Mouse (Mus musculus) lung, adult 18-20 months (tissue): ENCODE data around the gene Bhlha15.

ENCODE experiments used
- DNase-seq, 2 experiments: peaks; one replicate each; pipeline ENCODE4 v3.0.0; 2022; ENCODE audit warnings: mixed read lengths in 2 of 2

The Bhlha15 gene

DNA sequence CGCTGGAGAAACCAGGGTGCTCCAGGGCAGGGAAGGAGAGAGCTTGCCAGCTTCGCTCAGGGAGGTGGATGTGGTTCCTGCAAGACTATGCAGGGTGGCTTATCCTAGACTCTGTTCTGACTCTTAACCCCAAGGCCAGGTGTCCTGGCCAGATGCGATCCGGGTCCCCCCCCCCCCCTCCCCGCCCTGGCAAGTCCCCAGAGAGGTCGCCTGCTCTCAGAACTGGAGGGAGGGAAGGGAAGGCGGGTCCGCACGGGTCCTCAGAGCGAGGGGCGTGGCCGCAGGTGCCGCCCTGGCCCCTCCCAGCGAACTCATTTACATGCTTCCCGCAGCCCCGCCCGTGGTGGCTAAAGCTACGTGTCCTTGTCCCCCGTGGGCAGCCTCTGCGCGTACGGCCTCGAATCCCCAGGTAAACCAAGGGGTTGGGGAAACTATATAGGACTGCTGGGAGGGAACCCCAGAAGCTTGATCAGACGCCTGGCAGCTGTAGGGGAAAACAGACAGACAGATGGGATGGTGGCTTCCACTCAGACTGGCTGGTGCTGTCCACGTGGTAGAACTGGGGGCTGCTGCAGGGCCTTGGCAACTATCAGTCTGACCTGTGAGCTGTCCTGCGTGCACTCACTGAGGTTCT, at the start of gene Bhlha15:
Gene Bhlha15 (plus strand): TSS at position 337 of the 634 bp plus-strand sequence.
- DNase-seq, result peak; percentile 79 to 84

DNA sequence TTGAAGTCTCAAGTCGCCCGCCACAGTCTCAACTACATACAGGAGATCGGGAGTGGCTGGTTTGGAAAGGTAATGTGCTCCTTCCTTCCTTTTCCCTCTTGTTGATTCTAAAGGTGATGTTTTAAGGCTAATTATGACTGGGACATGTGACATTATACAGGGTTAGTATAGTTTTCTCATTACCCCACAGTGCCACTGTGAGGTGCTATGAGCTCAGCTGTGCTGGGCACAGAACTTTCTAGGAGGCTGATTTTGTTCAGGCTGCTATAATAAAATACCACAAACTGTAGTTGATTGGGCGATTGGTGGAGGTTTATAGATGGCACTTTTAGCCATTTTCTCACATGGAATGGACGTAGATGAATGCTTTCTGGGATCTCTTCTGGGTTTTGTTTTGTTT, 46.6 kb upstream of the Bhlha15 start:
- DNase-seq, result no peak

DNA sequence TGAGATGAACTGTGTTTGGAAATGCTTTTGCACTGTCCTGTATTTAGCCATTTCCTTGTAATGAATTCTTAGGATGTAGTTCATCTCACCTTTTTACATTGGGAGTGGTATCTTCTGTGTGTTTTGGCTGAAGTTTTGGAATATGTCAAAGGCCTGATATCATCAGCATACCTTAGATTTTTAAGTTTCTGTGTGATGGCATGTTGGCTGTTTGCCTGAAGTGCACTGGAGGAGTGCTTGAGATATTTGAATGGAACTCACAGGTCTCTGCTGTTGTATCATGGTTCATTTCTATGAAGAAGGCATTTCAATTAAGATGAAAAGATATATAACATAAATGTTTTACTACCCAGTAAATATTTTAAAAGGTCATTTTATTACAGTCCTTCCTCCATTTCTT, 43.2 kb upstream of the Bhlha15 start:
- peak; percentile 61 to 65 for DNase-seq

DNA sequence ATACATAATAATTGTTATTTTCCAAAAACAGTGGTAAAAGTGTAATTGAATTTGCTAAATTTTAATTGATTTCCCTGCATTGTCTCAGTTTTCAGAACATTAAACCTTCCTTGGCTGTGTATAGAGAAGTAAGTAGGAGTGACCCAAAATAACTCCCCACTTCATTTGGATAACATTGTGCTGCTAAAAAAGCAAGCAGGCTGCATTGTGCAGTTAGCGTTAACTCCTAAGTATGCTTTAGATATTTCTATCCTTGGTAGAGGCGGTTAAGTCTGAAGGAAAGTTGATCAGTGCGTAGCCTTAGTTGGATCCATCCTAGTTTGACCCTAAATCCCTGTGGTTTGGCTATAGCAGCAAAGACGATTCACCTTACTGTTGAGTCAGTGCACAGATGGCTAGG, 40.6 kb upstream of the Bhlha15 start:
- no peak for DNase-seq

DNA sequence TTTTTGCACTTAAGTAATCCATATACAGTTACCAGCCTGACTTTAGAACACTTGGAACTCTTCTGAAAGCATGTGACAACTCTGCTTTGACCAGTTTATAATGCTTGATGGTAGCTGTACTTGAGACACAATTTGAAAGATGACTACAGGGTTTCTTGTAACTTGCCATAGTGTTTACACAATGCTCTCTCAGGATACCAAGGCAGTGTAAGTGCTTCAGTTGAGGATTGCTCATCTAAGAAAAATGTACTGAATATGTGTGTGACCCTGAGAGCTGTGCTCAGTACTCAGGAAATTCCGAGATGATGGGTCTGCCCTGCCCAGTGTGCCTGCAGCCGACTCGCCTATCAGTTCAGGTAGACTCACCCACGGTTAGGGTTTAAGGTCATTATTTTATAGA, 38.8 kb upstream of the Bhlha15 start:
- peak in 1 of 2 experiments; percentile 39 for DNase-seq

DNA sequence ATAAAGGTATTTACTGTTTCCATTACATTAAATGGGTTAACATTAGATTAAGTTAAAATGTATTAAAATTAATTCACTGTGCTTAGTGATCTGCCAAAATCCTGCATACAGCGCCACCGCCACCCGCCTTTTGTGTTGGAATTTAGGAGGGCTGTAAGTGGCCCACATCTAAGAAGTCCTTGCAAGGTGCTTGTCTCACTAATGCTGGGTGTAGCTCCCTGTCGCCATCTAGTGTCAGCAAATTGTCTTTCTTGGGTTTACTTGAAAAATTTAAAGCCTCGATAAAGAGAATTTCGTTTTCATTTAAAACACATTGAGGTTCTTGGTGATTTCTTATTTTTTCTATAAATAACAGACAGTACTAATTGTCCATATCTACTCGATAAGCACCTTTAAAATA, 35.6 kb upstream of the Bhlha15 start:
- DNase-seq, result peak; percentile 63 to 77

DNA sequence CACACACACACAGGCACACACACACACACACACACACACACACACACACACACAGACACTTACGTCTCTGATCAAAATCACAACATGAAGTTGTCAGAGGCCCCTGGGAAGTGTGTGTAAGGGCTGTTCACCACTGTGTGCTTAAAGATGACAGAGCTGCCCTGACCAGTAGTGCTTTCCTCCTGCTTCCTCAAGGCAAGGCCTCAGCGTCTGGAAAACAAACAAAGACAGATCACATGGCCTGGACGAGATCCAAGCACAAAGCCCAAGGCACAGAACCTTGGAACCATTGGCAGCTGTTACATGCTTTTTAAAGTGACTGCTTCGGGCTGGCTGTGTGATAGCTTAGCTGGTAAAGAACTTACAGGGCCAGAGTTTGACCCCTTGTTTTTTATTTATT, 31.5 kb upstream of the Bhlha15 start:
- peak; percentile 87 to 91 for DNase-seq

DNA sequence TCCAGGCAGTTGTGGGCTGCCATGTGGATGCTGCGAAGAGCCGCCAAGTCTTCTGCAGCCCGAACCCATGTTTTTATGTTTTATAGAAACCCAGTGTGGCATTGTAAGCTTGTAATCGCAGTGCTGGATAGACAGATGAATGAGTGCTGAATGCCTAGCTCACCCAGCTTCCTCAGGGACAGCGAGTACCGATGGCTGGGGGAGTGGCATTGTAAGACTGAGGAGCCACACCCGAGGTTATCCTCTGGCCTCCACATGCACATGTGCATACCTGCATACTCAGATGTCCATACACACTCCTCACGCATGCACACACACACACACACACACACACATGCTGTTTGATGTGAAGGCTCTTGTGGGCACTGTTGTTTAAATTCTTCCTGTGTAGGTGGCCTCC, 30.9 kb upstream of the Bhlha15 start:
- DNase-seq, result no peak

DNA sequence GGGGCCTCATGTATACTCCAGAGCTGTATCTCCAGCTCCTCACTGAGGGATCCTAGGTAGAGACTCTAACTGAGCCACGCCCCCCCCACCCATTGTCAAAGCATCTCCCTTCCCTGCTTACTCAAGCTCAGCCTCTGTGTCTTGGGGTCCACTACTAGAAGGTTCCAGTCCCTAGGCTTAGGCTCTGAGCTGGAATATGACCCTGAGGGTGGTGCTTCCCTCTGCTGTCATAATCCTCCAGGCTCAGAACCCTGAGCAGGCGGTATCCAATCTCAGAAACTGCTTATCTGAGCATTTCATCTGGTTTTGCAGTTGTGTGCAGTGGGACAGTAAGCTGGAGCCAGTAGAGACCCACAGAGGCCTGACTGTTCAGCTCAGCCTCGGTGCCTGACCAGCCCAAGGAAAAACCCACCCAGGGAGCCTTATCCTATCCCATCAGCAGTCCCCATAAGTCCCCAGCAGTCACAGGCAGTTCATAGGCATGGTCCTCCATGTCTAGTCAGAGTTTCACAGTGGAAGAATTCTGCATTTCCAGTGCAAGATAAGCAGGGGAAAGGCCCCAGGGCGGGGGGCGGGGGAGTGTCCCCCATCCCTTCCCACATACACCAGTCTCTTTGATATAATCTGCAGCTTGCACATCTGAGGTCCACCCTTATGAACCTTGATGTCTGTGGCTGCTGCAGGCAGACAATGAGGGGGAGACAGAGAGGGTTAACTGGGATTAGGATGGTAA, 27.8 kb upstream of the Bhlha15 start:
- no peak for DNase-seq

DNA sequence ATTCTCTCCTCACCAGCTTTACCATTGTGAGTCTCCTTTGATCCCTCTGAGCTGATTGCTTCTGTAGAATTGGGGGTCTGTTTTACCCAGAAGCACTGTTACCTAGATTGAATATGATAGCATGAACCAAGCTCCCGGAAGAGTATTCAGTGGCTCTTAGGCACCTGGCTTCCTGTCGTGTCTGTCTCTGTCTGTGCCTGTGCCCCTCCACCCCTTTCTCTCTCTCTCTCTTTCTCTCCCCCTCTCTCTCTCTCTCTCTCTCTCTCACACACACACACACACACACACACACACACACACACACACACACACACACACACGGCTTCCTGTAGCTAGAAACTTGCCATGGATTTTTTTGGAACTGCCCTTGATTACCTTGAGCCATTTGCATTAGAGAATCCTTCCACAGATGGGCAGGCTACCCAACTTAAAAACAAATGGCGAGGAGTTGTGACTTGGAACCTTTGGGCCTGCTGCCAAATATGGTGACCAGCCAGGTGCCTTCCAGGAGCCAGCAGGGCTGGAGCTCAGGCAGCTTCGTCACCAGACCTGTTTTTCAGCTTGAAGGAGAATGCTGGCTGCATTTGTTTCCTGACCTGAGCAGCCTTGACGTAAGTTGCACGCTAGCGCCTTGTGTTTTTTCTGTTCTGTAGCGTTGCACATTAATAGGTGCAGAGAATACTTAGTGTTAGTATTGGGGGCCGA, 27.1 kb upstream of the Bhlha15 start:
- peak; percentile 80 to 90 for DNase-seq

DNA sequence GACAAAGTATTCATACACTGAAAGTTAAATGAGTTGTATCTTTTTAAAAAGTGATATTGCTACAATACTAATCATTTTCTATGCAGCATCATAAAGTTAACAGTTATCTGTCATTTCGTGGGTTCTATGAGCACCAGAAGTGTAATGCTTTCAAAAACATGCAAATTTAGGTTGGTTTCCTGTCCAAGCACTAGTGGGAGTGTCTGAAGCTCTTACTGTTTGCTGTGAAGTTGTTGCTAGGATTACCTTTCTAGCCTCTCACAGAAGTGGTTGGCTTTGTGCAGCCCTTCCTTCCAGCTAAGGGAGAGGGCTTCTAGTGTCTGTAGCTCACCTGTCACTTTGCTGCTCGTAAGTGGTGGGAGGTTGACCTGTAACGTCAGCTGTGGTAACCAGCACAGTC, 24.3 kb upstream of the Bhlha15 start:
- DNase-seq, result no peak

DNA sequence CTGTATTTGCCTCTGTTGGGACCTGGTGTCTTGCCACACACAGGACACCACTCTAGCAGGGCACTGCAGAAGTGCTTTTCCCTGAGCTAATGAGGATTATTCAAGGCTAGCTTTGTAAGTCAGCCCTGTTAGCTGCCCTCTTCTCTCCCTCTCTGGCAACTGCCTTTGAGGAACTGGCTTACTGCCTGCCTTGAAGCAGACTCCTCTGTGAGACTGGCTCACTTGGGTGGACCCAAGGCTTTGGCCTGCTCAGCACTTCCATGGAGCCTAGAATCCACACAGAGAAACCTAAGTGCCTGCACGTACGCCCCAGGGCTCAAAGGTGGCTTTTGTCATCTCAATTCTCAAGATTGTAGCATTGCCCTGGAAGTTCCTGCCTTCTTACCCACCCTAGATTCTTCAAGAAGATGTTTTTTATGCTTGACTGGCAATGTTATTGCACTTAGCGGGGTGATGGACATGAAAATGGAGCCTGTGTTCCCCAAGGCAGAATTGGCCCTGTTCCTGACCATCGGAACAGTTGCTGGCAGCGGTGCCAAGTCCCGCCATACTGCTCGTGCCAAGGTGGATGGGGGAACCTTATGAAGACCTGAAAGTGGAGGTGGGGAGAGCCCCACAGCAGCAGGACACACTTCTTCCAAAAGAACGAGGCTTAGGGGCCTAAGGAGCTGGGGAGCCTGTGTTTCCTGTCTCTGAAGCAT, 20.7 kb upstream of the Bhlha15 start:
- DNase-seq, result no peak

DNA sequence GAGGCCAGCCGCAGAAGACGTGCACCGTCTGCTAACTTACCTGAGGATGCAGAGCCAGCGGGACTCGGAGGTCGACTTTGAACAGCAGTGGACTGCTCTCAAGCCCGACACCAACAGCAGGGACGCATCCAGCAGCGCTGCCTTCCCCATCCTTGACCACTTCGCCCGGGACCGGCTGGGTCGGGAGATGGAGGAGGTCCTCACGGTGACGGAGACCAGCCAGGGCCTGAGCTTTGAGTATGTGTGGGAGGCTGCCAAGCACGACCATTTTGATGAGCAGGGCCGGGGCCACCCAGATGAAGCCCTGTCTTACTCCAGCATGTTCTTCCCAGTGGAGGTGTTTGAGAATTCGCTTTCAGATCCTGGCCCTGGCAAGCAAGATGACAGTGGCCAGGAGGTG, 16.4 kb upstream of the Bhlha15 start:
- no peak for DNase-seq

DNA sequence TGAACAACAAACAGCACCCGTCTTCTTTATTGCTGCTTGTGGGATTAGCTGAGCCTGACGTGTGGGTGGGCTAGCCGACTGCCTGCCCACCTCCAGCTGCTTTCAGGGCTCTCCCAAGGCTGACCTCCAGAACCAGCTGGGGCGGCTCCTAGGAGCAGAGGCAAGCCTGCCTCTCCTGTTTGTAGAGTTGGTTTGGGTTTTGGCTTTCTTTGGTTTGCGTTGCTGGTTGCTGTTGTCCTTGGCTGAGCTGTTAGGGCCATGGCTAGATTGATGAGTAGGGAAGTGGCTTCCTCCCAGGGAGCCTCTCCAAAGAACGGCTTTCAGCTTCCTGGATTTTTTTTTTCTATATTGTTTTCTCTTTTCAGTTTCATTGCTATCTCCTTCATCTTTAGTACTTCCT, 11.9 kb upstream of the Bhlha15 start:
- no peak for DNase-seq

DNA sequence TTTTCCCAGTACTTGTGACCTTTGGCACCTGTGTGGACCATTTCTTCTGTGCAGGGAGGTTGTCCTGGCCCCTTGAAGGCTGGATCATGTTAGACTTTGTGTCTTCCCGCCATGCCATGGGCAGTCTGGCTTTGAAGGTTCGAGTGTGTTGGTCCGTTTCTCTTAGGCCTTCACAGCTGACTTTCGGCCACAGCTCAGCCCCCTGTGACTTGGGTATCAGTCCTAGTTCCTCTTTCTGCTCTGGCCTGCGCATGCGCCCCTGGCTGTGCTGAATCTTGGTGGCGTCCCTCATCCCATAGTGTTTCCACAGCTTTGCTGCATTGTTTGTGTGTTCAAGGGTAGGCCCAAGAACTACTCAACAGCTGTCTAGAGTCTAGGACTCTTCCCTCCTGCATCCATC, 8.8 kb upstream of the Bhlha15 start:
- DNase-seq, result peak in 1 of 2 experiments; percentile 48

DNA sequence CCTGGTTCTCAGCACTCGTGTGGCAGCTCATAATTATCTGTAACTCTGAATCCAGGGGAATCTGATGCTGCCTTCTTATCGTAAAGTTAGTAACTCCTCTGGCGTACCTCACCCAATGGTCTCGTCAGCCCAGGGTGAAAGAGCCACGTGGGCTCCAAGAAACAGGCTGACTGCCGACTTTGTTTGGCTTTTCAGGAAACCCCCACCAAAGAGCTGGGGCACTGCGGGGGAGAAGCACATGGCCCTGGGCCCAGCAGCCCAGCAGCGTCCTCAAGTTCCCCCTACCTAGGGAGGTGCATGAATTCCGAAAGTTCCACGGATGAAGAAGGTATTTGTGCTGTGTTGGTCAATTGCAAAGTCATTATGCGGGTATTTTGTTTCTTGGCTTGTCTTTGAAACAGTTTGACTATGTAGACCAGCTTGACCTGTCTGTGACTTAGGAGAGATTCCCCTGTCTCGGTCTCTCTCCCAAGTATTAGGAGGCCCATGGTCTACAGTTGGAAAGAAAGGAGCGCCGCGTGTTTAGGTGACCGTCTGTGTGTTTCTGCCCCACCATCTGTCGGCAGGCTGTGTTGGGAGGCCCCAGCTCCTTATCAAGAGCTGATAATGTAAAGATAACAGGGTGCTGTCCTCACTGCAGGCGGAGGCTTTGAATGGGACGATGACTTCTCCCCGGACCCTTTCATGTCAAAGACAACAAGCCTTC, 7.4 kb upstream of the Bhlha15 start:
- no peak for DNase-seq

DNA sequence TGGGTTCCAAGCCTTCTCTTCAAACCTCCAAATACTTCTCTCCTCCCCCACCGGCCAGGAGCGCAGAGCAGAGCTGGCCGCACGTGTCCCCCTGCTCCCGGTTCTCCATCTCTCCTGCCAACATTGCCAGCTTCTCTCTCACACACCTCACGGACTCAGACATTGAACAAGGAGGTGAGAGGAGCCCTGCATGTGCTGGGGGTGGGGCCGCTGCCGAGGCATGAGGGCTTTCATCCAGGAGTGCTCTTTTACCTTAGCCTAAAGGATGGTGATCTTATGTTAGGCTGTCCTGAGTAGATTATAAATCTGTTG, 6.9 kb upstream of the Bhlha15 start:
- DNase-seq, result no peak

DNA sequence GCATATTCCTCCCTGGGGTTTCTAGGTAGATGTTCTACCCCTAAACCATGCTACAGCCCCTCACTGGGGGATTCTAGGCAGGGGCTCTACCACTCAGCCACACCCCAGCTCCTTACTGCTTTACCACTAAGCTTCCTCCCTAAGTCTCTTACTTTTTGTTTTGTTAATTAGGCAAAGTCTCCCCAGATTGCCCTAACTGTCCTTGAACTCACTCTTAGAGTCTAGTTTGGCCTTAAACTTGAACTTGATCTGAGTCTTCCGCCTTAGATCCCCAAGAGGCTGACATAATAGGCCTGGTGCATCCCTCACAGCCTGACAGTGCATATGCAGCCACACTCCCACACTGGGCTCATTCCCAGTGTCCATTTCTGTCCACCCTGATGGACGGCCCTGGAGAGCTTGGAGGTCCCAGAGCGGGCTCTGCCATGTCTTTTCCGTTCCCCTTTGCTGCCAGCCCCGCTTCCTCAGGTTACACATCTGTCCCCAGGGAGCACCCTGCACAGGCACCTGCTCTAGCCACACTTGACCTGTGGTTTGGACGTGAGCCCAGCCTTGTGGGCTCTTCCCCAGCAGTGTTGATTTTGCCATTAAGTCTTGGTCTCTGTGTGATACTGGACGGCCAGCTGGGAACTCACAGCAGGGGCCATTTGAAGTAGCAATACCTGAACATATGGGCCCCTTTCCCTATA, 6.3 kb upstream of the Bhlha15 start:
- DNase-seq, result peak; percentile 87 to 89

DNA sequence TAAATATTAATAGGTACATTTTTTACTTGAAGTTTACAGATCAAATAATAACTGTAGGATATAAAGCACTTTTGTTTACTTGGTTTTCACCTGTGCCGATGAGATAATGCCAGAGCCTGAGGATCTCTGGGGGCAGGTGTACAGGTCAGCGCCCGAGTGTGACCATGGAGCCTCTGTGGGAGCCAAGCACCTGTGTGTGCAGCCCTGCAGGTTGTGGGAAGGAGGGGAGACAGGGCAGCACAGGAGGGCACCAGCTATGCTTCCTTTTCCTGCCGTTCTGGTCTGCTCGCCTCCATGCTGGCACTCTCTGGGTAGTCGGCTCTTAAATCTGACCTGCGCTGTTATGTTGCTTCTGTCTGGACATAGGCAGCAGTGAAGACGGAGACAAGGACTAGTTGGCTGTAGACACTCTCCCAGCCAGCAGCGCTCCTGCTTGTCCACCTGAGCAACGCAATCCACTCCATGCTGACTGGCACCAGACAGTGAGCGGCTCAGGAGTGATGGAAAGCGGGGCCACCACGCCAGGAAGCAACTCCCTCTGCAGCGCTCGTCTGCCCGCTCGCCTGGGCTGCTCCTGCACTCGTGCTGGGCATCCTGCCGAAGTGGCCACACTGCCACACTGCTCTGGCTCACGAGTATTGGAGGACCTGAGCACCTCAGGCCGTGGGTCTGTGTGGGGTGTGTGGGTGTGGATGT, 5.6 kb upstream of the Bhlha15 start:
- DNase-seq, result peak in 1 of 2 experiments; percentile 12

DNA sequence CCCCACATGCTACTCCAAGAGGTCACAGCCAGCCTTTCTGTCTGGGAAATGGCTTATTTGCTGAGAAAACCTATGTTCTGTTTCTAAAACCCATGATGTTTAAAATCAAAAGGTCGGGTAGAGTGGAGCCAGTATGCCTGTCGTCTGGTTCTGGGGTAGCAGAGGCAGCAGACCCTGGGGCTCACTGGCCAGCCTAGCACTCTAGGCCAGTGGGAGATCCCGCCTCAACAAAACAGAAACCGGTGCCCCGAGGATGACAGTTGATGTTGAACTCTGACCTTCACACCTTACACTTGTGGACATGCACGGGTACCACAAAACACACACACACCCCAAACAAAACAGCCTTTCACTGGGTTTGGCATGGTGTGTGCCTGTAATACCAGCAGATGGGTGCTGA, 1.7 kb upstream of the Bhlha15 start:
- DNase-seq, result no peak

DNA sequence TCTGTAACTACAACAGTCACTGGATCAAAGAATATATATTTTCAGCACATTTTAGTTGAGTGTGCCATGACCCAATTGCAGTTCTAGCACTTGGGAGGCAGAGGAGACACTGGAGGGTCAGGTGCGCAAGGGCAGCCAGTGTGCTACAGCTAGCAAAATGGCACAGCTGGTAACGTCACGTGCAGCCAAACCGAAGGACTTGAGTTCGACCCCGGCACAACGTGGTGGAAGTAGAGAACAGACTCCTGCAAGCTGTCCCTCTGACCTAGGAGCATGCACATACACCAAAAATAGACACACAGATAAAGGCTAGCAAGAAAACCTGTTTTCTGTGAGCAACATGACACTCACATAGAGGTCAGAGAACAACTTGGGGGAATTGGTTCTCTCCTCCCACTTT, 759 bp upstream of the Bhlha15 start:
- DNase-seq, result no peak

DNA sequence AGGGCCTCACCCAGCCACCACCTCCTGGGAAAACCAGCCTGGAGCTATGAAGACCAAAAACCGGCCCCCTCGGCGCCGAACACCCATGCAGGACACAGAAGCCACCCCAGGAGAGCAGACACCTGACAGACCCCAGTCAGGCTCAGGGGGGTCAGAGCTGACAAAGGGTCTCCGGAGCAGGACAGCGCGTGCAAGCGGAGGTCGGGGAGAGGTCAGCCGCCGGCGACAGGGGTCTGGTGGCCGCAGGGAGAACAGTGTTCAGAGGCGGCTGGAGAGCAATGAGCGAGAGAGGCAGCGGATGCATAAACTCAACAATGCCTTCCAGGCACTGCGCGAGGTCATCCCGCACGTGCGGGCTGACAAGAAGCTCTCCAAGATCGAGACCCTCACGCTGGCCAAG, 940 bp downstream of the Bhlha15 start:
- no peak for DNase-seq
